Mouse (Mus musculus) neural tube, embryonic 14.5 days (tissue): ENCODE results near the gene Phf24. TPM values are rescaled to one million over a fixed set of nuclear protein-coding genes. Genes with fewer than 3 reads are reported as not detected.

Source experiments
- ATAC-seq: fragments of 200-750 bp; cut with Nextera tagmentation; 2 replicates; pipeline ENCODE4 v1.8.0; 2017; ENCODE audit warnings: low read depth, mild to moderate bottlenecking, moderate TSS enrichment, moderate library complexity
- H3K27ac ChIP-seq: fragments of 300-500 bp; sonication (generic); 2 replicates; pipeline ENCODE4 v1.5.1; 2014; ENCODE audit warnings: low read depth, mild to moderate bottlenecking, control low read depth, low read length, moderate library complexity, mixed read lengths
- H3K27me3 ChIP-seq: fragments of 300-500 bp; sonication (generic); 2 replicates; pipeline ENCODE4 v1.6.1; 2014; ENCODE audit warnings: low read length; ENCODE audit not compliant: control insufficient read depth, insufficient read depth
- H3K36me3 ChIP-seq: fragments of 300-500 bp; sonication (generic); 2 replicates; pipeline ENCODE4 v1.6.1; 2014; ENCODE audit warnings: low read length, mixed read lengths; ENCODE audit not compliant: control insufficient read depth, insufficient read depth
- H3K4me1 ChIP-seq: fragments of 300-500 bp; sonication (generic); 2 replicates; pipeline ENCODE4 v1.6.1; 2014; ENCODE audit warnings: low read length; ENCODE audit not compliant: control insufficient read depth, insufficient read depth
- H3K4me2 ChIP-seq: fragments of 300-500 bp; sonication (generic); 2 replicates; pipeline ENCODE4 v1.6.1; 2014; ENCODE audit warnings: mild to moderate bottlenecking, low read depth, low read length, control low read depth
- H3K4me3 ChIP-seq: fragments of 300-500 bp; sonication (generic); 2 replicates; pipeline ENCODE4 v1.5.1; 2014; ENCODE audit warnings: low read depth, low read length, control low read depth, mixed read lengths
- H3K9ac ChIP-seq: fragments of 300-500 bp; sonication (generic); replicated peaks from 2 replicates; pipeline ENCODE4 v1.6.1; 2014; ENCODE audit warnings: low read depth, mild to moderate bottlenecking, control low read depth, low read length, mixed read lengths
- H3K9me3 ChIP-seq: fragments of 300-500 bp; sonication (generic); 2 replicates; pipeline ENCODE4 v1.6.1; 2016; ENCODE audit warnings: low read length; ENCODE audit not compliant: control insufficient read depth
- WGBS: fragments of 180-500 bp; shearing (Covaris S2); extraction: QIAGEN DNeasy Blood & Tissue Kit; methylation state at CpG from one replicate; pipeline ENCODE4 v1.1.7; 2014; 5-methylcytosine and 5-hydroxymethylcytosine counted together
- polyA plus RNA-seq: library from polyadenylated mRNA; unstranded; fragments of >200 nt; fragmentation: Nextera tagmentation; extraction: Ambion mirVana; gene quantifications from 2 replicates; pipeline ENCODE4 v1.2.1, GENCODE M21; 2014

Gene Phf24
- polyA plus RNA-seq, 1 experiment from 2014 or later, result 48.7 TPM

DNA sequence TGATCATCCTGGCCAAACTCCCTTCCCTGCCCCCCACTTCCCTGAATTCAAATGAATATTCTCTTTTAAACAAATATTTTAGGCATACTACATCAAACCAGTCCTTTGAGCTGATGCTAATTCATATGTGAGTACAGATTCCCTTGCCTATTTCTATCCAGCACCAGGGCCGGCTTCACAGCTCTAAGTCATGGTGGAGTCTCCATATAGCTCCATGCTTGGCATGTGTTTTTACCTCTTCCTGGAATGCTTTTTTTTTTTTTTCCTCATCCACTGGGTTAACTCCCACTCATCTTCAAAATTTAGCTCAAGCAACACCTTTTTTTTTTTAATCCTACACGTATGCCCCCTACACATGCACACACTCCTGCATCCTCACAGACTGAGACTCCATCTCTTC, 5.1 kb downstream of the Phf24 start:
- peaks cover 4% of the 10 kb centered on the region; the same call in 1 of the 2 replicates for H3K27me3 ChIP-seq
- no peak overlapping the region for H3K4me2 ChIP-seq
- WGBS, result 69% methylated on average over 2 of the region's 2 CpGs
- no peak overlapping the region for H3K27ac ChIP-seq
- H3K4me3 ChIP-seq, result no peak overlapping the region
- no peaks in the 10 kb centered on the region for H3K9me3 ChIP-seq
- H3K4me1 ChIP-seq, result peaks cover under 1% of the 10 kb centered on the region; the same call in 1 of the 2 replicates
- no peak for ATAC-seq
- H3K36me3 ChIP-seq, result no peaks in the 10 kb centered on the region
- H3K9ac ChIP-seq, result no peak overlapping the region

DNA sequence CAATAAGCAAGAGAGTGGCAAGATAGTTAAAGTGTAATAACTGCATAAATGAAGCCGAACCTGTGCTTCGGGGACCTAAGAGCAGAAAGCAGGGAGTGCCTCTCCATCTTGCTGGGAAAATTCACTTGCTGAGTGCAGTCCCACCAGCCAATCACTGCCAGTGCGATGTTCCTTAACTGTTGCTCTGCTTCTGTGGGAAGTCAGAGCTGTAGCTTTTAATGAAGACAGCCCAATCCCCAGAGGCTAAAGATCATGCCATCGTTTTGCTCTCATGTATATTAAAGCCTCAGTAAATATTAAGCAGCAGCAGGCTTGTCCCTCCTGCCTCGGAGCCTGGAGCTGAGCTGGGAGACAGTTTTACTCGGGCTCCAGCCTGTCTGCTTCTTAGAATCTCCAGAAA, 5.6 kb downstream of the Phf24 start:
- H3K9ac ChIP-seq, result no peak overlapping the region
- ATAC-seq, result peak; percentile 57
- H3K4me1 ChIP-seq, result no peaks in the 10 kb centered on the region
- no peaks in the 10 kb centered on the region for H3K9me3 ChIP-seq
- peak overlapping the region; percentile 11; the same call in 1 of the 2 replicates for H3K4me2 ChIP-seq
- WGBS, result 53% methylated on average over 6 of the region's 6 CpGs
- no peak overlapping the region for H3K27ac ChIP-seq
- H3K27me3 ChIP-seq, result peaks cover 4% of the 10 kb centered on the region; the same call in 1 of the 2 replicates
- H3K36me3 ChIP-seq, result no peaks in the 10 kb centered on the region
- H3K4me3 ChIP-seq, result no peak overlapping the region

DNA sequence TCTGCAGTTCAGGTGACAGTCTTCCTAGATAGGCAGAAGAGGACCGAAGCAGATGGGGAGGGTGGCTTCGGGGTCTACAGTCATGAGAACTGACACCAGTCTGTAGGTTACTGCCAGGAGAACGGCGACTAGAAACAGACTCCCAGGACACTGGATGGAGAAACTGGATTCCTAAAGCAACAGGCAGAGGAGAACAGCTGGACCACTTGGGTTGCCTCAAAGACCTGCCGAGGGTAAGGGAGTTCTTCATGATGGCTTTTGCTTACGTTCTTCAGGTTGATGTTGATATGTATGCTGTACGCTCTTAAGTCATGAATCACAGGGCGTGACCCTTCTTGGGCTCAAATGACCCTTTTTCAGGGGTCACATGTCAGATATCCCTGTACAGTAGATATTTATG, 6.0 kb downstream of the Phf24 start:
- Histone ChIP-seq H3K9ac (no peak overlapping the region), H3K4me3 (no peak overlapping the region), H3K27me3 (peaks cover 4% of the 10 kb centered on the region; the same call in 1 of the 2 replicates), H3K27ac (no peak overlapping the region), H3K4me1 (no peaks in the 10 kb centered on the region), H3K9me3 (no peaks in the 10 kb centered on the region), H3K36me3 (no peaks in the 10 kb centered on the region), H3K4me2 (peak overlapping the region; percentile 11; the same call in 1 of the 2 replicates)
- ATAC-seq, result 0 out of 2 replicates have a peak, but pooled peaks have one; percentile 7
- 82% methylated on average over 8 of the region's 8 CpGs for WGBS

DNA sequence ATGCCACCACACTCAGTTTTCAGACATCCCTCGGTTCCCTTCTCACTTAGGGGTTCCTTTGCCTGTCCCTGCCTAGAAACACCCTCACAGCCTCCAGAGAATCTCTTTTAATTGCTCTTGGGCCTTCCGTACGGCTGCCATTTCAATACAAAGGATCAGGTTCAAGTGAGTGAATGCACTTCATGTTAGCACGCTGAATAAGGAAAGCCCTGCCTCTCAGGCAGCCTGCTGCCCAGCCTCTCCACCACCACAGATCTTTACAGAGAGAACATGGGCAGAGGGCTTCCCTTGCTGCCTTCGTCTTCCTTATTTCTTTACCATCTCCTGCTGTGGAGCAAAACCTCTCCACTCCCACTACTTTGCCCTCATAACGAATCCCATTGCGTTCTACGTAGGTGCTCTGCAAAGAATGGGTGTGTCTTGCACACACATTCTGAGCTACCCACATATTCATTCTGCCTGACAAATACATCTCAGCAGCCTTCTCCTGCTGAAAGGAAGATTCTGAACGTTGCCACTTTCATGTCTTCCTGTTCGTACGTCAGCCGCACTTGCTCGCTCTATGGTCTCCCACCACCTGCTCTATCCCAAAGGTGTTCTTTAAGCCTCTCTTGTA, 7.7 kb downstream of the Phf24 start:
- ATAC-seq, result no peak
- 76% methylated on average over 13 of the region's 13 CpGs for WGBS
- no peak overlapping the region for H3K27ac ChIP-seq
- no peaks in the 10 kb centered on the region for H3K9me3 ChIP-seq
- H3K9ac ChIP-seq, result no peak overlapping the region
- no peaks in the 10 kb centered on the region for H3K36me3 ChIP-seq
- H3K27me3 ChIP-seq, result no peaks in the 10 kb centered on the region
- no peaks in the 10 kb centered on the region for H3K4me1 ChIP-seq
- no peak overlapping the region for H3K4me3 ChIP-seq
- no peak overlapping the region for H3K4me2 ChIP-seq

DNA sequence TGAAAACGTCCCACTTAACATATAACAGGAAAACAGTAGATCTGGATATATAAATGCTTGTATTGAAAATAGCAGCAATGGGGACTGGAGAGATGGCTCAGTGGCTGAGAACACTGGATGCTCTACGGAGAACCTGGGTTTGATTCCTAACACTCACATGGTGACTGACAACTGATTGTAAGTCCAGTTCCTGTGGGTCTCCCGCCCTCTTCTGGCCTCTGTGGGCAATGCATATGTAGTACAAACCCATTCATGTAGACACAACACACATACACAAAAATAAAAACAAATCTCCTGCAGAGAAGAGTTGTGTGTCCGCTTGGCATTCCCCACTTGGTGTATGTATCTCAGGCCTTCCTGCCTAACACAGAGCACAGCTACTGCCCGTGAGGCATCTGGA, 11.7 kb downstream of the Phf24 start:
- H3K9ac ChIP-seq, result no peak overlapping the region
- no peaks in the 10 kb centered on the region for H3K36me3 ChIP-seq
- no peak overlapping the region for H3K4me2 ChIP-seq
- no peaks in the 10 kb centered on the region for H3K27me3 ChIP-seq
- H3K4me3 ChIP-seq, result no peak overlapping the region
- H3K9me3 ChIP-seq, result no peaks in the 10 kb centered on the region
- no peaks in the 10 kb centered on the region for H3K4me1 ChIP-seq
- no peak for ATAC-seq
- H3K27ac ChIP-seq, result no peak overlapping the region
- 82% methylated on average over 5 of the region's 5 CpGs for WGBS

DNA sequence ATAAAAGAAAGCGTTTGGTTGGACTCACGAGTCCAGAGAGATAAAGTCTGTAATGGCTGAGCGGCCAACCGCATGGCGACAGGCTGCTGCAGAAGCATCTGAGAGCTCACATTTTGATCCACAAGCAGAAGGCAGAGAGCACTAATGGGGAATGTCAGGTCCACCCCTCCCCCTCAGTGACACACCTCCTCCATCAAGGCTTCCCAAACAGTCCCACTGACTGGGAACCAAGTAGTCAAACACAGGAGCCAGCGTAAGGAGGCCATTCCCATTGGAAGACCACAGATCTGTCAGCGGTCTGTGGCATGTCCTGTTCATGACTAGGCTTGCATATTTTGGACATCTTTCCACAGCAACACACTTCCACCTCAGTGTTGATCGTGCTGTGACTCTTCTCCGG, 12.5 kb downstream of the Phf24 start:
- H3K4me1 ChIP-seq, result no peaks in the 10 kb centered on the region
- no peak overlapping the region for H3K9ac ChIP-seq
- 90% methylated on average over 9 of the region's 9 CpGs for WGBS
- no peak overlapping the region for H3K27ac ChIP-seq
- no peaks in the 10 kb centered on the region for H3K9me3 ChIP-seq
- H3K4me3 ChIP-seq, result no peak overlapping the region
- H3K27me3 ChIP-seq, result no peaks in the 10 kb centered on the region
- H3K36me3 ChIP-seq, result no peaks in the 10 kb centered on the region
- no peak overlapping the region for H3K4me2 ChIP-seq
- no peak for ATAC-seq

DNA sequence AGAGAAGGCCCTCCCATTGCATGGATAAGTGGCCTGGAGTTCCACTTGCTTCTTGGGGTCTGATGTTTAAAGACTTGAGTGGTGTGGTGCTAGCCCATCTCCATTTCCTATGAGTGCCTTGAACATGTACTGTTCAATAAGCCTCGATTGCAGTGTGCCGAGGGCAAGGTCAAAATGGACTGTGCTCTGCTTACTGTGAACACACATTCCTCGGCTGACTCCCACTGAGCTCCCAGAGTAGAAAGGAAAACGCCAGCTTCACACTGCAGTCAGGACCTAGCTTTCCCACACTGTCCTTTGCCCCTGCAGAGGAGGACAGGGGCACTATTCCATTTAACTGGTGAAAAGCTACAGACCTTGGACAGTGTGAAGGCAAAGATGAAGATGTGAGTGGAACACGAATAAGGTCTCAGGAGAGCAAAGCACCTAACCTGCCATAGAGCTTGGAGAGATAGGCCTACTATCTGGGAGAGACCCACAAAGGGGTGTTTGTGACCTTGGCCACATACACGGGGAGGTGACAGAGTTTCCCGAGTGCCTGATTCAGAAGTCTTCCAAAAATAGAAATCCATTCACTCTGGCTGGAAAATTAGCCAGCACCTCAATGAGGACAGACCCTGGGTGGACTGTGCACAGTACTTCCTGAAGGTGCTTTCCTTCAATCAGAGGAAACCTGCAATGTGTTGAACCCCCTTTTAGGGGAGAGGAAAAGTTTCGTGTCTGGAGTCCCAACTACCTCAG, 15.9 kb downstream of the Phf24 start:
- Histone ChIP-seq H3K4me3 (no peak overlapping the region), H3K4me2 (no peak overlapping the region), H3K27me3 (no peaks in the 10 kb centered on the region), H3K27ac (no peak overlapping the region), H3K36me3 (0 out of 2 replicates have a peak, but pooled peaks cover 3% of the 10 kb centered on the region), H3K4me1 (no peaks in the 10 kb centered on the region), H3K9me3 (no peaks in the 10 kb centered on the region), H3K9ac (no peak overlapping the region)
- ATAC-seq, result no peak
- WGBS, result 70% methylated on average over 8 of the region's 8 CpGs

DNA sequence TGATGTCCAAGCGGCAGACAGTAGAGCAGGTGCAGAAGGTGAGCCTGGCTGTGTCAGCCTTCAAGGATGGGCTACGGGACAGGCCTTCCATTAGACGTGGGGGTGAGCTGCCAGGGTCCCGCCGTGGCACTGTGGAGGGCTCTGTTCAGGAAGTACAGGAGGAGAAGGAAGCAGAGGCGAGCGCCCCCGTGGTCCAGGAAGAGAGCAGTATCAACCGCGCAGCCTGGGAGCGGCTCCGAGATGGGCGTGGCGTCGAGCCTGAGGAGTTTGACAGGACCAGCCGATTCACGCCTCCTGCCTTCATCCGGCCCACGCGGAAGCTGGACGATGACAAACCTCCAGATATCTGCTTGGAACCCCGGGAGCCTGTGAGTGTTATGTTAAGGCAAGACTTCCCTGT, 17.2 kb downstream of the Phf24 start:
- no peak overlapping the region for H3K27ac ChIP-seq
- H3K4me2 ChIP-seq, result peak overlapping the region; percentile 25; the same call in 1 of the 2 replicates
- peak; percentile 60; the same call in 1 of the 2 replicates for ATAC-seq
- 12% methylated on average over 22 of the region's 22 CpGs for WGBS
- H3K4me3 ChIP-seq, result no peak overlapping the region
- H3K9me3 ChIP-seq, result no peaks in the 10 kb centered on the region
- H3K36me3 ChIP-seq, result peaks cover 3% of the 10 kb centered on the region; the same call in 1 of the 2 replicates
- no peaks in the 10 kb centered on the region for H3K4me1 ChIP-seq
- H3K27me3 ChIP-seq, result no peaks in the 10 kb centered on the region
- H3K9ac ChIP-seq, result no peak overlapping the region

DNA sequence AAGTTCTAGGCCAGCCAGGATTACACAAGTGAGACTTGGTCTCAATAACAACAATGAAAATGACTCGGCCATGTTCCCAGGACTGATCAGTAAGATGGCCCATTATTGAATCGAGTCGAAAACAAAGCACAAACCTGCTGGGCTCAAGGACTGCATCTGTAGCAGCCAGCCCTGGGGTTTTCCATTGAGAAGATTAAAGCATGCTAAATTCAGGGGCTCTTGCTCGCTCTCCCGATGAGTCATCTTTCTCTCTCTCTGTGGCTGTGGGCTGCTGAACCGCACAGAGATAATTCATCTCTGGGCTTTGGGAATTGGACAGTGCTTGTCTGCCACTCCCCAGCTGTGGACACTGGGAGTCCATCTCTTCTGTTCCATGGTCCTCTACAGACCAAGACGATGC, 24.9 kb downstream of the Phf24 start:
- Histone ChIP-seq H3K9ac (no peak overlapping the region), H3K27ac (no peak overlapping the region), H3K4me3 (no peak overlapping the region), H3K27me3 (no peaks in the 10 kb centered on the region), H3K4me2 (no peak overlapping the region), H3K4me1 (peaks cover 4% of the 10 kb centered on the region), H3K36me3 (peaks cover 3% of the 10 kb centered on the region; the same call in 1 of the 2 replicates), H3K9me3 (no peaks in the 10 kb centered on the region)
- 83% methylated on average over 7 of the region's 7 CpGs for WGBS
- no peak for ATAC-seq
